Mouse (Mus musculus): Measurements from ENCODE around the gene Fam208b. TPM values are rescaled to one million over a fixed set of nuclear protein-coding genes. Genes with fewer than 3 reads are reported as not detected.
A peak's percentile ranks its signal among the peaks of the same experiment; 100 is the strongest.
"Not testable (repeated sequence)": the region's sequence is repeated elsewhere in the genome, so short reads cannot be mapped to it uniquely, and the experiment has no call there.

Gene Fam208b
- polyA plus RNA-seq, 2 experiments, result 3.5 to 4.2 TPM

GRCm38 (mm10) chr13:3531692-3532320 lies 79.1 kb downstream of the Fam208b start:
- peaks cover under 1 to 2% of the 10 kb centered on the region in 2 experiments; a peak in 3 of 4 replicates for H3K4me1 ChIP-seq (replicated peaks; ENCODE audit: control insufficient read depth in 2 of 2, insufficient read depth in 2 of 2, low read length in 1 of 2)

GRCm38 (mm10) chr13:3531176-3531575 lies 79.7 kb downstream of the Fam208b start:
- not testable (repeated sequence) for H3K27ac ChIP-seq; H3K27me3 ChIP-seq (ENCODE audit: control insufficient read depth, insufficient read depth, low read length); H3K4me1 ChIP-seq (replicated peaks; ENCODE audit: control insufficient read depth in 2 of 2, insufficient read depth in 2 of 2, low read length in 1 of 2); H3K9ac ChIP-seq (replicated peaks); H3K36me3 ChIP-seq (replicated peaks; ENCODE audit: control insufficient read depth, insufficient read depth, low read depth); H3K4me3 ChIP-seq (ENCODE audit: insufficient read depth in 1 of 2, low read depth in 2 of 2, low read length in 2 of 2); H3K4me2 ChIP-seq (ENCODE audit: low read depth); H3K9me3 ChIP-seq (ENCODE audit: control insufficient read depth, low read length); DNase-seq (ENCODE audit: low read depth in 3 of 3, low spot score in 3 of 3); ATAC-seq (ENCODE audit: insufficient read depth)
- WGBS (ENCODE audit: insufficient replicate concordance), result 65% methylated on average over 2 of the region's 2 CpGs

More at GRCm38 (mm10) chr13:3531692-3532320, 79.1 kb downstream of the Fam208b start:
- no peak for TF ChIP-seq CTCF (IDR thresholded peaks at IDR 0.05; ENCODE audit: low read depth)
- TF ChIP-seq EP300 (IDR thresholded peaks at IDR 0.05; ENCODE audit: low read depth), result no peak
- no peak overlapping the region for H3K4me2 ChIP-seq (ENCODE audit: low read depth)
- WGBS (ENCODE audit: insufficient replicate concordance), result 48% methylated on average over 10 of the region's 10 CpGs
- no peak overlapping the region for H3K27ac ChIP-seq
- DNase-seq (ENCODE audit: low read depth in 3 of 3, low spot score in 3 of 3) (no peak), ATAC-seq (ENCODE audit: insufficient read depth) (peak; percentile 29; the same call in 1 of the 2 replicates)
- no peak overlapping the region for H3K9ac ChIP-seq (replicated peaks)
- no peaks in the 10 kb centered on the region for H3K36me3 ChIP-seq (replicated peaks; ENCODE audit: control insufficient read depth, insufficient read depth, low read depth)
- no peak overlapping the region for H3K4me3 ChIP-seq (ENCODE audit: insufficient read depth in 1 of 2, low read depth in 2 of 2, low read length in 2 of 2)
- H3K9me3 ChIP-seq (ENCODE audit: control insufficient read depth, low read length), result no peaks in the 10 kb centered on the region
- no peaks in the 10 kb centered on the region for H3K27me3 ChIP-seq (ENCODE audit: control insufficient read depth, insufficient read depth, low read length)

GRCm38 (mm10) chr13:3530451-3530850 lies 80.5 kb downstream of the Fam208b start:
- H3K4me2 ChIP-seq (ENCODE audit: low read depth), result no peak overlapping the region
- no peaks in the 10 kb centered on the region for H3K27me3 ChIP-seq (ENCODE audit: control insufficient read depth, insufficient read depth, low read length)
- H3K4me1 ChIP-seq (replicated peaks; ENCODE audit: control insufficient read depth in 2 of 2, insufficient read depth in 2 of 2, low read length in 1 of 2), result 0 out of 4 replicates have a peak, but pooled peaks cover 0 to 1% of the 10 kb centered on the region in 2 experiments
- DNase-seq (ENCODE audit: low read depth in 3 of 3, low spot score in 3 of 3) (no peak), ATAC-seq (ENCODE audit: insufficient read depth) (no peak)
- no peaks in the 10 kb centered on the region for H3K36me3 ChIP-seq (replicated peaks; ENCODE audit: control insufficient read depth, insufficient read depth, low read depth)
- no peak overlapping the region for H3K4me3 ChIP-seq (ENCODE audit: insufficient read depth in 1 of 2, low read depth in 2 of 2, low read length in 2 of 2)
- H3K27ac ChIP-seq, result no peak overlapping the region
- TF ChIP-seq CTCF (IDR thresholded peaks at IDR 0.05; ENCODE audit: low read depth) (no peak), EP300 (IDR thresholded peaks at IDR 0.05; ENCODE audit: low read depth) (no peak)
- 33% methylated on average over 3 of the region's 3 CpGs for WGBS (ENCODE audit: insufficient replicate concordance)
- H3K9me3 ChIP-seq (ENCODE audit: control insufficient read depth, low read length), result no peaks in the 10 kb centered on the region
- no peak overlapping the region for H3K9ac ChIP-seq (replicated peaks)

- TF ChIP-seq CTCF (IDR thresholded peaks at IDR 0.05; ENCODE audit: low read depth) (no peak), EP300 (IDR thresholded peaks at IDR 0.05; ENCODE audit: low read depth) (no peak)
- Histone ChIP-seq H3K9me3 (ENCODE audit: control insufficient read depth, low read length) (no peaks in the 10 kb centered on the region), H3K4me2 (ENCODE audit: low read depth) (no peak overlapping the region), H3K36me3 (replicated peaks; ENCODE audit: control insufficient read depth, insufficient read depth, low read depth) (no peaks in the 10 kb centered on the region), H3K27ac (no peak overlapping the region), H3K27me3 (ENCODE audit: control insufficient read depth, insufficient read depth, low read length) (no peaks in the 10 kb centered on the region), H3K9ac (replicated peaks) (no peak overlapping the region), H3K4me3 (ENCODE audit: insufficient read depth in 1 of 2, low read depth in 2 of 2, low read length in 2 of 2) (no peak overlapping the region), H3K4me1 (replicated peaks; ENCODE audit: control insufficient read depth in 2 of 2, insufficient read depth in 2 of 2, low read length in 1 of 2) (0 out of 4 replicates have a peak, but pooled peaks cover 0 to 2% of the 10 kb centered on the region in 2 experiments)
- ATAC-seq (ENCODE audit: insufficient read depth) (no peak), DNase-seq (ENCODE audit: low read depth in 3 of 3, low spot score in 3 of 3) (no peak)
- 23% methylated on average over 8 of the region's 8 CpGs for WGBS (ENCODE audit: insufficient replicate concordance)
Measured at GRCm38 (mm10) chr13:3526328-3526727, 84.6 kb downstream of the Fam208b start.

DNA sequence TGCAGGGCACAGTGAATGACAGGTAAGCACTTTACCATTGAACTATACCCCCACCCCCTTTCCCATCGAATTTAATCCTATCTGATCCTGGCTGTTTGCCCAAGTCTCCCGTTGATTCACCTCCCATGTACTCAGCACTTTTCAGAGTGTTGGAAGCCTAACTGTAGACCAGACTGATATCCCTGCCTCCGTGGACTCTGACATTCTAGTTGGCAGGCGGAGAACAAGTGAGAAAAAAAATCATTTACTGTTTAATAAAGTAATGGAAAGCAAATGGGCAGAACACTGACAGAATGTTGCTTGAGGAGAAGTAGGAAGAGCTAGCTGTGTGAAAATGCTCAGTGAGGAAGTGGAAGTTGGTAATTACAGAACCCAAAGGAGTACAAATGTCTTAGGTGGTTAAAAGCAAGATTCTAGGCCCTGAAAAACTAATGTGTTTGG lies 85.3 kb downstream of the Fam208b start:
- ATAC-seq (ENCODE audit: insufficient read depth) (no peak), DNase-seq (ENCODE audit: low read depth in 3 of 3, low spot score in 3 of 3) (no peak)
- no peaks in the 10 kb centered on the region for H3K36me3 ChIP-seq (replicated peaks; ENCODE audit: control insufficient read depth, insufficient read depth, low read depth)
- no peak overlapping the region for H3K27ac ChIP-seq
- no peak overlapping the region for H3K9ac ChIP-seq (replicated peaks)
- TF ChIP-seq EP300 (IDR thresholded peaks at IDR 0.05; ENCODE audit: low read depth) (no peak), CTCF (IDR thresholded peaks at IDR 0.05; ENCODE audit: low read depth) (no peak)
- no peaks in the 10 kb centered on the region for H3K9me3 ChIP-seq (ENCODE audit: control insufficient read depth, low read length)
- WGBS (ENCODE audit: insufficient replicate concordance), result 53% methylated on average over 4 of the region's 4 CpGs
- H3K4me3 ChIP-seq (ENCODE audit: insufficient read depth in 1 of 2, low read depth in 2 of 2, low read length in 2 of 2), result no peak overlapping the region
- 0 out of 4 replicates have a peak, but pooled peaks cover 0 to 2% of the 10 kb centered on the region in 2 experiments for H3K4me1 ChIP-seq (replicated peaks; ENCODE audit: control insufficient read depth in 2 of 2, insufficient read depth in 2 of 2, low read length in 1 of 2)
- no peak overlapping the region for H3K4me2 ChIP-seq (ENCODE audit: low read depth)
- H3K27me3 ChIP-seq (ENCODE audit: control insufficient read depth, insufficient read depth, low read length), result no peaks in the 10 kb centered on the region
